Mouse (Mus musculus) limb, embryonic 15.5 days (tissue): ENCODE measurements around the gene Terb2. TPM values are rescaled to one million over a fixed set of nuclear protein-coding genes. Genes with fewer than 3 reads are reported as not detected.

Experiments
- ATAC-seq: fragments of 200-750 bp; cut with Nextera tagmentation; 2 replicates; pipeline ENCODE4 v1.8.0; 2017; ENCODE audit warnings: low read depth, moderate TSS enrichment; ENCODE audit not compliant: insufficient number of reproducible peaks, low FRiP score, low TSS enrichment
- H3K27ac ChIP-seq: fragments of 300-500 bp; sonication (generic); 2 replicates; pipeline ENCODE4 v1.5.1; 2015; ENCODE audit warnings: moderate library complexity, mild to moderate bottlenecking, inconsistent platforms
- H3K27me3 ChIP-seq: fragments of 300-500 bp; sonication (generic); 2 replicates; pipeline ENCODE4 v1.6.1; 2015; ENCODE audit warnings: inconsistent platforms
- H3K36me3 ChIP-seq: fragments of 300-500 bp; sonication (generic); 2 replicates; pipeline ENCODE4 v1.6.1; 2015; ENCODE audit warnings: inconsistent platforms
- H3K4me1 ChIP-seq: fragments of 300-500 bp; sonication (generic); 2 replicates; pipeline ENCODE4 v1.6.1; 2015; ENCODE audit warnings: inconsistent platforms
- H3K4me2 ChIP-seq: fragments of 300-500 bp; sonication (generic); 2 replicates; pipeline ENCODE4 v1.6.1; 2015; ENCODE audit warnings: mild to moderate bottlenecking, inconsistent platforms
- H3K4me3 ChIP-seq: fragments of 300-500 bp; sonication (generic); 2 replicates; pipeline ENCODE4 v1.5.1; 2015; ENCODE audit warnings: mild to moderate bottlenecking, inconsistent platforms
- H3K9ac ChIP-seq: fragments of 300-500 bp; sonication (generic); 2 replicates; pipeline ENCODE4 v1.6.1; 2015; ENCODE audit warnings: inconsistent platforms
- H3K9me3 ChIP-seq: fragments of 300-500 bp; sonication (generic); 2 replicates; pipeline ENCODE4 v1.6.1; 2016; ENCODE audit warnings: inconsistent platforms
- WGBS: fragments of 180-500 bp; shearing (Covaris S2); methylation state at CpG from one replicate; pipeline ENCODE4 v1.1.7; 2015; 5-methylcytosine and 5-hydroxymethylcytosine counted together
- polyA plus RNA-seq: library from polyadenylated mRNA; unstranded; fragments of >200 nt; fragmentation: Nextera tagmentation; extraction: Ambion mirVana; gene quantifications from 2 replicates; pipeline ENCODE4 v1.2.1, GENCODE M21; 2015

The Terb2 gene
- polyA plus RNA-seq = not detected in 2 replicates

- no peak within 1 kb of the TSS for H3K9ac ChIP-seq
- no peak within 1 kb of the TSS for H3K4me2 ChIP-seq
- H3K27ac ChIP-seq = no peak within 1 kb of the TSS
- no peak for ATAC-seq
- H3K4me3 ChIP-seq = no peak within 1 kb of the TSS
- no peaks in the 10 kb centered on the region for H3K27me3 ChIP-seq
- WGBS = 81% methylated on average over 17 of the region's 17 CpGs
- H3K4me1 ChIP-seq = 0 out of 2 replicates have a peak, but pooled peaks cover 3% of the 10 kb centered on the region
- H3K36me3 ChIP-seq = no peaks in the 10 kb centered on the region
- H3K9me3 ChIP-seq = no peaks in the 10 kb centered on the region
Measured at GRCm38 (mm10) chr2:122186106-122186505, at the start of gene Terb2, which contains the start of gene Patl2. Gene Terb2 (plus strand): TSS chr2:122186272. Gene Patl2 (minus strand): TSS chr2:122186189.

- ATAC-seq = no peak
- H3K9ac ChIP-seq = no peak overlapping the region
- H3K36me3 ChIP-seq = no peaks in the 10 kb centered on the region
- H3K4me1 ChIP-seq = no peaks in the 10 kb centered on the region
- 49% methylated on average over 5 of the region's 5 CpGs for WGBS
- H3K9me3 ChIP-seq = no peaks in the 10 kb centered on the region
- H3K27me3 ChIP-seq = no peaks in the 10 kb centered on the region
- no peak overlapping the region for H3K4me2 ChIP-seq
- no peak overlapping the region for H3K4me3 ChIP-seq
- no peak overlapping the region for H3K27ac ChIP-seq
Measured at GRCm38 (mm10) chr2:122137839-122138465, 48.1 kb upstream of the Terb2 start.

- Histone ChIP-seq H3K9me3 (no peaks in the 10 kb centered on the region), H3K4me2 (no peak overlapping the region), H3K4me1 (no peaks in the 10 kb centered on the region), H3K27me3 (no peaks in the 10 kb centered on the region), H3K36me3 (no peaks in the 10 kb centered on the region), H3K27ac (no peak overlapping the region), H3K4me3 (no peak overlapping the region), H3K9ac (no peak overlapping the region)
- WGBS = 55% methylated on average over 2 of the region's 2 CpGs
- no peak for ATAC-seq
Measured at GRCm38 (mm10) chr2:122140815-122141214, 45.3 kb upstream of the Terb2 start.

- H3K9ac ChIP-seq = no peak overlapping the region
- no peak overlapping the region for H3K4me3 ChIP-seq
- H3K36me3 ChIP-seq = no peaks in the 10 kb centered on the region
- H3K4me1 ChIP-seq = no peaks in the 10 kb centered on the region
- no peak overlapping the region for H3K4me2 ChIP-seq
- no peak overlapping the region for H3K27ac ChIP-seq
- no peaks in the 10 kb centered on the region for H3K9me3 ChIP-seq
- no peak for ATAC-seq
- WGBS = 67% methylated on average over 5 of the region's 5 CpGs
- H3K27me3 ChIP-seq = no peaks in the 10 kb centered on the region
Measured at GRCm38 (mm10) chr2:122141332-122141967, 44.6 kb upstream of the Terb2 start.

- WGBS = 87% methylated on average over 3 of the region's 3 CpGs
- H3K4me1 ChIP-seq = no peaks in the 10 kb centered on the region; the same call in 1 of the 2 replicates
- no peak overlapping the region for H3K9ac ChIP-seq
- ATAC-seq = no peak
- no peak overlapping the region for H3K4me2 ChIP-seq
- H3K27me3 ChIP-seq = no peaks in the 10 kb centered on the region
- H3K9me3 ChIP-seq = no peaks in the 10 kb centered on the region
- no peak overlapping the region for H3K27ac ChIP-seq
- no peaks in the 10 kb centered on the region for H3K36me3 ChIP-seq
- H3K4me3 ChIP-seq = no peak overlapping the region
Measured at GRCm38 (mm10) chr2:122143111-122143510, 43.0 kb upstream of the Terb2 start.

GRCm38 (mm10) chr2:122145756-122146155 lies 40.3 kb upstream of the Terb2 start:
- no peak overlapping the region for H3K4me3 ChIP-seq
- no peak overlapping the region for H3K27ac ChIP-seq
- no peak overlapping the region for H3K4me2 ChIP-seq
- no peaks in the 10 kb centered on the region for H3K27me3 ChIP-seq
- ATAC-seq = no peak
- no peaks in the 10 kb centered on the region for H3K36me3 ChIP-seq
- 67% methylated on average over 4 of the region's 4 CpGs for WGBS
- H3K9ac ChIP-seq = no peak overlapping the region
- no peaks in the 10 kb centered on the region for H3K9me3 ChIP-seq
- H3K4me1 ChIP-seq = peaks cover 6% of the 10 kb centered on the region; the same call in 1 of the 2 replicates

GRCm38 (mm10) chr2:122146687-122147086 lies 39.4 kb upstream of the Terb2 start:
- Histone ChIP-seq H3K9me3 (no peaks in the 10 kb centered on the region), H3K4me1 (peaks cover 6% of the 10 kb centered on the region; the same call in 1 of the 2 replicates), H3K27me3 (no peaks in the 10 kb centered on the region), H3K27ac (no peak overlapping the region), H3K36me3 (0 out of 2 replicates have a peak, but pooled peaks cover 5% of the 10 kb centered on the region), H3K4me2 (no peak overlapping the region), H3K9ac (no peak overlapping the region), H3K4me3 (peak overlapping the region; percentile 69; the same call in 1 of the 2 replicates)
- no peak for ATAC-seq
- WGBS = 77% methylated on average over 6 of the region's 6 CpGs

- peak; percentile 96 for ATAC-seq
- 0 out of 2 replicates have a peak, but pooled peaks cover 5% of the 10 kb centered on the region for H3K36me3 ChIP-seq
- H3K27ac ChIP-seq = peak within 1 kb of the TSS; percentile 86
- peak within 1 kb of the TSS; percentile 63 for H3K4me2 ChIP-seq
- peak within 1 kb of the TSS; percentile 69 for H3K4me3 ChIP-seq
- WGBS = under 1% methylated on average over 40 of the region's 40 CpGs
- no peaks in the 10 kb centered on the region for H3K27me3 ChIP-seq
- no peaks in the 10 kb centered on the region for H3K9me3 ChIP-seq
- H3K9ac ChIP-seq = peak within 1 kb of the TSS; percentile 62
- peaks cover 6% of the 10 kb centered on the region; the same call in 1 of the 2 replicates for H3K4me1 ChIP-seq
Measured at GRCm38 (mm10) chr2:122147508-122148241, 38.4 kb upstream of the Terb2 start, which contains the start of gene B2m. Gene B2m (plus strand): TSS chr2:122147686.

GRCm38 (mm10) chr2:122148242-122148917 lies 37.7 kb upstream of the Terb2 start:
- Histone ChIP-seq H3K4me2 (peak overlapping the region; percentile 63), H3K4me3 (peak overlapping the region; percentile 69), H3K36me3 (0 out of 2 replicates have a peak, but pooled peaks cover 5% of the 10 kb centered on the region), H3K27ac (peak overlapping the region; percentile 86), H3K9me3 (no peaks in the 10 kb centered on the region), H3K27me3 (no peaks in the 10 kb centered on the region), H3K9ac (peak overlapping the region; percentile 62), H3K4me1 (peaks cover 6% of the 10 kb centered on the region; the same call in 1 of the 2 replicates)
- ATAC-seq = no peak
- 24% methylated on average over 18 of the region's 18 CpGs for WGBS

- H3K9ac ChIP-seq = no peak overlapping the region
- H3K4me2 ChIP-seq = no peak overlapping the region
- WGBS = 92% methylated on average over 6 of the region's 6 CpGs
- H3K27ac ChIP-seq = no peak overlapping the region
- H3K4me1 ChIP-seq = peaks cover 6% of the 10 kb centered on the region; the same call in 1 of the 2 replicates
- H3K36me3 ChIP-seq = 0 out of 2 replicates have a peak, but pooled peaks cover 5% of the 10 kb centered on the region
- no peak for ATAC-seq
- H3K4me3 ChIP-seq = peak overlapping the region; percentile 69; the same call in 1 of the 2 replicates
- H3K27me3 ChIP-seq = no peaks in the 10 kb centered on the region
- no peaks in the 10 kb centered on the region for H3K9me3 ChIP-seq
Measured at GRCm38 (mm10) chr2:122149316-122149715, 36.8 kb upstream of the Terb2 start.

- Histone ChIP-seq H3K4me2 (no peak overlapping the region), H3K27ac (no peak overlapping the region), H3K4me3 (no peak overlapping the region), H3K4me1 (peaks cover 6% of the 10 kb centered on the region; the same call in 1 of the 2 replicates), H3K27me3 (no peaks in the 10 kb centered on the region), H3K9ac (no peak overlapping the region), H3K9me3 (no peaks in the 10 kb centered on the region), H3K36me3 (0 out of 2 replicates have a peak, but pooled peaks cover 5% of the 10 kb centered on the region)
- WGBS = 84% methylated on average over 3 of the region's 3 CpGs
- ATAC-seq = no peak
Measured at GRCm38 (mm10) chr2:122149716-122150115, 36.4 kb upstream of the Terb2 start.
